Mouse (Mus musculus): ENCODE data around the gene Mepce.
"Not testable (repeated sequence)": the region's sequence is repeated elsewhere in the genome, so short reads cannot be mapped to it uniquely, and the experiment has no call there.

Gene Mepce

GRCm38 (mm10) chr5:137787151-137787928 lies at the start of gene Mepce, which contains the start of gene Zcwpw1:
Gene Mepce, minus strand, starts transcription at chr5:137787655.
Gene Zcwpw1, plus strand, starts transcription at chr5:137787798.
- peak; percentile 95 for DNase-seq

GRCm38 (mm10) chr5:137837110-137837509 lies 49.7 kb upstream of the Mepce start:
- DNase-seq = not testable (repeated sequence)

DNA sequence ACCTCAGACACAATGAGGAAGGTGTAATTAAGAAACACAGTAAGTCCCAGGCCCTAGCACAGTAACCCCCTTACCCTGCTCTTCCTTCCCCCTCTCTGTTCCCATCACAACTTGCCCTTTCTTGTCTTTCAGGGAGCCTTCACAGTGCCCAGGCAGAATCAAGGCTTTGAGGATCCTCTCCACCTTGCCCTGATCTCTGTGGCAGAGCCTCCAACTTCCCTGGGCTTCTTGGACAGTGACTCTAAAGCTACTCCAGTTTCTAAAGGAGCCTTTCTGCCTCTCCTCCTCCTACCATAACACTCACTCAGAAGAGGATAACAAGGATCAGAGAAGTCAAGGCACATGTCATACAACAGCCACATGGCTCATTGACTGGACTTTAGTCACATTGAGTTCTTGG lies 49.2 kb upstream of the Mepce start:
- no peak for DNase-seq

GRCm38 (mm10) chr5:137835966-137836520 lies 48.6 kb upstream of the Mepce start, which contains the start of gene Pilra:
Gene Pilra, minus strand, starts transcription at chr5:137836281.
- DNase-seq = not testable (repeated sequence)

DNA sequence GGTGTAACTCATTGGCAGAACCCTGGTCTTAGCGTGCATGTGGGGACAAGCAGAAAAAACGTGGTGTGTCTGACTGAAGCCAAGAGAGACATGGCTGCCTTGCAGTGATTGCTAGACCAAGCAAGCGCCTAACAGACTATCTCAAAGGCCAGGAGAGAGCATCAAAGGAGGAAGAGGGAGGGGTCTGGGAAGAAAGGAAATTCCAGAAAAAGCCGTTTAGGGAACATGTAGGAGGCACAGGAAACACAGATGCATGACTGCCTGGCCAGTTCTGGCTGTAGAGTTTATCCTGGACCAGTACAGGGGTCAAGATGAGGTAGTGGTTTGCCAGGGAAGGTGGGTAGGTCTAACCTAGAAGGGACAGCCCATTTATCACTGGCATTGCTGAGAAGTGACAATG lies 46.0 kb upstream of the Mepce start:
- DNase-seq = no peak

DNA sequence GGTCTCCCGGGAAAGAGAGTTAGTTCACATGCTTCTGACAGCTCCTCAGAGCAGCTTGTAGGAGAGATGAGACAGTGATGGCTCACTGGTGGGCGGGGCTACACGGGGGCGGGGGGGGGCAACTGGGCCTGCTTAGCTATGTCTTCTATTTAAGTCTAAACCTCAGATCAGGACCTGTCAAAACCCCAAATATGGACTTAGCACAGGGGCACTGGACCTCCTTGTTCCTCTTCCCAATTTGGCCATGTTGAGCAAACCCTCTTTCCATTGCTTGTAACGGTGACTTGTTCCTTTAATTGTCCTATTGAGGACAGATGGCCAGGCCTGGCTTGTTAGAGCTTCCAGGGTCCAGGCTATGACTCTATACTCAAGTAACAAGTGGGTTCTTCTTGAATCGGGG lies 44.1 kb upstream of the Mepce start:
- DNase-seq = no peak

DNA sequence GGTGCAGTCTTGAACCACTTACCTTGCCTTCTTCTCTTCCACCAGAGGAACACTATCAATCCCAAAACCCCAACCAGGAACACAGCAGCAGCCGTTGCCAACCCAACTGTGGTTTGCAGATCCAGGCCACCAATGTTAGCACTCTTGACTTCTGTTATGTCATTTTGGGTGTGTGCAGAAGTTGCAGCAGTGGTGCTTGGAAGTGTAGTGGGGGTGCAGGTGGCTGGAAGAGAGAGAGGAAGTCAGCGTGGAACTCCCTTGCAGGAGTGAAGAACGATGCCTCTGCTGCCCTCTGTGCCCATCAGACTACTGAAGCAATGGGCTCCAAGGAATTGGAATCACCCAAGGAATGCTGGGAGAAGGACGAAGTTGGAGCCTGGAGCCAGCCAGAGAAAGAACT lies 43.7 kb upstream of the Mepce start:
- DNase-seq = no peak

DNA sequence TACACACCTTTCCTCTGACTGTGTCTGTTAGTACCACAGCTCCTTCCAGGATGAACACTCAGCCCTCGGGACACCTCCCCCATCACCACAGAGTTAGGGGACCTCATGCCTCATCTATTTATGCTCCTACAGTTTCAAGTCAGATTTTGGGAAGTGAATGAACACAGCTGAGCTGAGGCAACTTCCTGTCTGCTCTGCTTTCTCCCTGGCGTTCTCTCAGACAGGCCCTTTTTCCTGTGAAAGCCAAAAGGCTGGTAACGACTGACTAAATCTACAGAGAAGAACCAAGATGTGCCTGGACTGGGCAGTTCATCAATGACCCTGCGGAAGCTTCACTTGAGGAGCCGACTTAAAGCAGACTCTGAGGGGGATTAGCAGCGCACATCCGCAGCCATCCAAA lies 42.8 kb upstream of the Mepce start:
- DNase-seq = no peak

GRCm38 (mm10) chr5:137828694-137829093 lies 41.2 kb upstream of the Mepce start:
- no peak for DNase-seq

- no peak for DNase-seq
These were observed 39.0 kb upstream of the Mepce start for GRCm38 (mm10) chr5:137826421-137826820.

DNA sequence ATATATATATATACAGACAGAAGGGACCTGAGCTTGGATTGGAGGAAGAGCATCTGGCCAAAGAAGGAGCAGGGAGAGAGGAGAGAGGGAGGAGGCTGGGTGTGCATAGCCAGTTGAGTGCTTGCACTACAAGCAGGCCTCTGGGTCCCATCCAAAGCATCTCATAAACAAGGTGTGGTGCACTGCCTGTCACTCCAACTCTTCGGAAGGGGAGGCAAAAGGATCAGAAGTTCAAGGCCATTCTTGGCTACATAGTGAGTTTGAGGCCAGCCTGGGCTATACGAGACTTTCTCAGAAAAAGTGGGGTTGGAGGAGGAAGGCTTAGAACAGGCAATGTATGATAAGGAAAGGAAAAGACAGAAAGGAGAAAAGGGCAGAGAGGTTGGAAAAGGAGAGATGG lies 38.5 kb upstream of the Mepce start:
- no peak for DNase-seq

DNA sequence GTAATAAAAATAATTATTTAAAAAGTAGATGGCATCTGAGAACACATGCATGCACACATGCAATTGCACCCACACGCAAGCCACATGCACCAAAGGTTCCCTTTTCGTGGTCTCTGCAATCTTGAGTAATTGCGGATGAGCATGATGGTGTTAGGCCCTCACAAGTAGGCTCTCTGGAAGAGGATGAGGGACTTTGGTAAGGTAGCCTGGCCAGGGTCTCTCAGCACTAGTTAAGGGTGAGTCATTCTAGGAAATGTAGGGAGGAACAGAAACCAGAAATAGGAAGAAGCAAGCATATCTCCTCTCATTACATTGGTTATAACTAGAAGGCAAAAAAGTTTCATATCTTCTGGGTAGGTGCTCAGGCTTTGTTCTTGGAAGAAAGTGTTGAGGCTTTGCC lies 37.6 kb upstream of the Mepce start:
- DNase-seq = no peak

- no peak for DNase-seq
These were observed 36.1 kb upstream of the Mepce start for GRCm38 (mm10) chr5:137823455-137824045.

GRCm38 (mm10) chr5:137822602-137823001 lies 35.1 kb upstream of the Mepce start:
- DNase-seq = no peak

- no peak for DNase-seq
These were observed 34.7 kb upstream of the Mepce start for GRCm38 (mm10) chr5:137822126-137822525.

- DNase-seq = no peak
These were observed 30.2 kb upstream of the Mepce start for GRCm38 (mm10) chr5:137817466-137818222.

DNA sequence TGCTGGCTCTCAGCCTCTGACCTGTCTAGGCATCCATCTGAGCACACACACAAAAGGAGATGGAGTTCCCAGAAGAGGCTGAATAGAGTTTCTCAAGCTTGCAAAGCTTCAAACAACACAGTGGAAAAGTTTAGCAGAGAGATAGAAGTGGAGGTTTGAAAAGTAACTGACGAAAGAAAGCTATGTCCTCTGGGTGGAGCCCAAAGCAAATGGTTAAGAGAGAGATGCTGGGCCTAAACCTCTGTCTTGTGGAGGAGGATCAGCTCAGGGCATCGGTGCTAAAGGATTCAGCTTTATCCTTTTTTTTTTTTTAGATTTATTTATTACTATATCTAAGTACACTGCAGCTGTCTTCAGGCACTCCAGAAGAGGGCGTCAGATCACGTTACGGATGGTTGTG lies 20.9 kb upstream of the Mepce start:
- DNase-seq = no peak

DNA sequence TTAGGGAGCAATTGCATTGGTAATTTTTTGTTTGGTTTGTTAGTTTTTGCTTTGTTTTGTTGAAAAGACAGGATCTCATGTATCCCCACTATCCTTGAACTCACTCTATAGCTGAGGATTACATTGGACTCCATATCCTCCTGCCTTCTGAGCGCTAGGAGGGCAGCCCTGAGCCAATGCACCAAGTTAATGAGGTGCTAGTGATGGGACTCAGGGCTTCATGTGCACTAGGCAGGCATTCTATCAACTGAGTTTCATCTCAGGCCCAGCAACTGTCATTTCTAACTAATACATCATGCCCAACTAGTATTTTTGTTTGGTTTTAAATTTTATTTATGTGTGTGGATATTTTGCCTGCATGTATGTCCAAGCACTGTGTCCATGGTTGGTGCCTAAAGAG lies 18.7 kb upstream of the Mepce start:
- no peak for DNase-seq

DNA sequence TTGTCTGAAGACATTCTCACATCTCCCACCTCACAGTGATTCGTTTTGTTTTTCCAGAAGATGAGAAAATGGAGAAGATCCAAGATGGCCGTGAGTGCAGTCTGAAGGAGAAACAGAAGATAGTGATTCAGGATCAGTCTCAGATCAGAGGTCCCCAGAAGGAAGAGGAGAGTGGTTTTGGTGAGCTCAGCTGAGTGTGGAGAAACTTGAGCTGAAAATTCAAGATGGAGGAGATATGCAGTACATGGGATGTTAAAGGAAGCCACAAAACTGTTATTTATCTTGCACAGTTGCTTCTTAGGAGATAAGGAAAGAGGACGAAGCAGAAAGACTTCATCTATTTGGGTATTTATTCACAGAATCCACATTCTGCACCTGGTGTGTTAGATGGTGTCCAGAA lies 13.5 kb upstream of the Mepce start:
- no peak for DNase-seq

GRCm38 (mm10) chr5:137796606-137797005 lies 9.2 kb upstream of the Mepce start:
- no peak for DNase-seq

DNA sequence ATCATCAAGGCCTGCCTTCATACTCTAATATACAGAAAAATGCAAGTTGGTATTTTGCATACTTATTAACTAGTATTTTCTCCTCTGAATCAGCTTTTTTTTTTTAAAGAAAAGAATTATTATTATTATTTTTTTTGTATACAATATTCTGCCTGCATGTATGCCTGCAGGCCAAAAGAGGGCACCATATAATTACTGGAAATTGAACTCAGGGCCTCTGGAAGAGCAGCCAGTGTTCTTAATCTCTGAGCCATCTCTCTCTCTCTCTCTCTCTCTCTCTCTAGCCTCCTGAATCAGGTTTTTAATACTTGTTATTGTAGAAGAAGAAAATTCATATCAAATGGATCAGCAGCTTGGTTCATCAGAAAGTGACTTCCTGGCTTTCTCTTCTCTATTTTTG lies 4.1 kb upstream of the Mepce start:
- DNase-seq = no peak

DNA sequence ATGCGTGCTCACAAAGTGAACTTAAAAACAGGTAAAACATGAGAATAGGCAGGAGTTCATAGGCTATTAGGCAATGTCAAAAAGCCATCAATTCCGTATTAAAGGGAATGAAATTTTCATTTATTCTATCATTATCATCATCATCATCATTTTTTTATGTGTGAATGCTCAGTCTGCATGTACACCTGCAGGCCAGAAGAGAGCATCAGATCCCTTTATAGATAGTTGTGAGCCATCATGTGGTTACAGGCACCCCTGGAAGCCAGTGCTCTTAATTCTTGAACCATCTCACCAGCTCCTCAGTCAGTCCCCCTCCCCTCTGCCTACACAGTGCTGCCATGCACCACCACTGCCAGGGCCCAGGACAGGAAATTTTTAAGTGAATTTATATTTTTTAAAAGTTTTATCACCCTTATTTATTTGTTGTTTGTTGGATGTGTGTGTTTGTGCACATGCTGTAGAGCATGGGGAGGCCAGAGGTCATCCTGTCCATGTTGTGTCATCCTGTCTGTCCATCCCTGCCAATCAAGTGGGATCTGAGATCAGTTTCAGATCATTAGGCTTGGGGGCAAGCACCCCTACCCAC lies 1.6 kb upstream of the Mepce start:
- no peak for DNase-seq

DNA sequence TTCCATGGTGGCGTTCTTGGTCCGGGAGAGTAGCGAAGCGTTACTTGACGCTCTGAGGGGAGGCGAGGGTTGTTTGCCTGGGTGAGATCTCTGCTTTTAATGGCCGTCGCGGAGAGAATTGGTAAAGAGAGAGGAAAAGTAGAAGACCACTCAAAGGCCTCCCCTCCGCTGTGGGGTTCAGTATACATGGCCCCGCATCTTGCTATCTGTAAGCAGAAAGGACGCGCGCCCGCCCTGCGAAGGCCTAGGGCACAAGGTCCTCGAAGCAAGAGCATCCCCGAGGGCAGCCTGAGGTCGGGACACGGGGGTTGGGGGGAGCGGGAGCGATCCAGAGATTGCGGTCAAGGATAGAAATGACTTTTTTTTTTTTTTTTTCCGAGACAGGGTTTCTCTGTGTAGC lies 716 bp upstream of the Mepce start:
- no peak for DNase-seq
